Mouse (Mus musculus) cerebellum, adult 8-10 months (tissue): Measurements from ENCODE around the gene Eppin.
"Not testable (repeated sequence)": the region's sequence is repeated elsewhere in the genome, so short reads cannot be mapped to it uniquely, and the experiment has no call there.

ENCODE experiments used
- DNase-seq: peaks from one replicate; pipeline ENCODE4 v3.0.0; 2022

Gene Eppin

DNA sequence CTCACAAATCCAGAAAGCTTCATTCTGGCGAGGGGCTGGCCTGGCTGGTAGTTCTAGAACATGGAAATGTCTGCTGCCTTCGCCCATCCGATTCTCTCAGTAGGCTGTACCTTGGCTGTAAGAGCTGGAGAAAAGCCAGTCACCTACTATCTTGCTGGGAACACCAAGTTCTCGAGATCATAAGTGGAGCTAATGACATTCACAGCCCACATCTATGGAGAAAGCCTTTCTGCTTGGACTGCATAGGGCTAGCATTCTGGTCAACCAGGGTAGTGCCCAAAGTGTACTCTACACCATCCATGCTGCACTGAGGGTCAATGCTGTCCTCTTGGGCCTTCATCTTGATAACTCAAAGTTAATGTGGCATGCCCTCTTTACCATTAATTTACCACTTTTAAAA lies at the start of gene Eppin:
TSS of gene Eppin (minus strand) at position 101 of the 400 bp plus-strand sequence.
- DNase-seq = no peak

DNA sequence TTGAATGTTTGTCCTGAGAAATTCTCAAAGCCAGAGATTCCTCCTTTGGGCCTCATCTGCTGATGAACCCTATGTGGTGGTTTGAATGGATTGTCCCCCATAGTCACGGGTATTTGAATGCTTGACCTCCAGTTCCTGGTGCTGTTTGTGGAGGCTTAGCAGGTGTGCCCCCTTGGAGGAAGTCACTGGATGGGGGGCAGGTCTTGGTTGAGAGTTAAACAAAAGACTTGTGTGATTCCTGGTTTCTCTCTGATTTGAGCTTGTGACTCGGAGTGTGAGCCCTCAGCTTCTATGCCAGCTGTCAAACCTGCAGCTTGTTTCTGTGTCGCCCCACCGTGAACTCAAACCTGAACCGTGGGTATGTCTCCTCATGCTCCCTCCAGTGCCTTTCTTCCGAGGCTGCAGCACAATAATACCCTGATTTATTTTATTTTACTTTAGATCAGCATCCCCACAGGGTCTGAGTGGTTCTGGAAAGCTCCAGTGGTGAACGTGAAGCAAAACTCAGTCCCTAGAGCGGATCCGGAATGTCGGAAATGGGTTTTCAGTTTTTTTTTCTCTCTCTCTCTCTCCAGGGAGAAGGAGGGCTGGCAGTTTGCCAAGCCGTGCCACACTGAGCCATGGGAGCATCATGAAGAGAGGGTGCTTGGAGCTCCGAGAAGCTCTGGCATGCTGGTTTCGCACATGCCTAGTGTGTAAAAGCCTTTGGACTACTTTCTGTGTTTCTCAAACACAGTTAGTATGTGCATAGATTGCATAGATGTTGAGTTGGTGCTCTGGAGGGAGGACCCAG lies 48.7 kb upstream of the Eppin start:
- no peak for DNase-seq

DNA sequence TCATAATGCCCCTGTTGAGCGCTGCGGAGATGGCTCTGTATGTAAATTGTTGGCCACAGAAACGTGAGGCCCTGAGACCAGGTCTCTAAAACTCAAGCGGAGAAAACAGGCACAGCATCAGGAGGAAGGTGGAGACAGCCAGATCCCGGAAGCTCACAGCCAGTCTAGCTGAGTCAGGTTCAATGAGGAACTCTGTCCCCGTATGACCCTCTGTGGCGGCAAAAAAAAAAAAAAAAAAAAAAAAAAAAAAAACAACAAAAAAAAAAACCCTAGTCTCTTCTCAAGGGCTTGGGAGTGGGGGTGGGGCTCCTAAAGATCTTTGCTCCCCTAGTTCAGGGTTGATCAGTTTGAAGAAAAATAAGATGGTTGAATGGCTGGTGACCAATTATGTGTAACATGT lies 47.7 kb upstream of the Eppin start:
- DNase-seq = no peak

DNA sequence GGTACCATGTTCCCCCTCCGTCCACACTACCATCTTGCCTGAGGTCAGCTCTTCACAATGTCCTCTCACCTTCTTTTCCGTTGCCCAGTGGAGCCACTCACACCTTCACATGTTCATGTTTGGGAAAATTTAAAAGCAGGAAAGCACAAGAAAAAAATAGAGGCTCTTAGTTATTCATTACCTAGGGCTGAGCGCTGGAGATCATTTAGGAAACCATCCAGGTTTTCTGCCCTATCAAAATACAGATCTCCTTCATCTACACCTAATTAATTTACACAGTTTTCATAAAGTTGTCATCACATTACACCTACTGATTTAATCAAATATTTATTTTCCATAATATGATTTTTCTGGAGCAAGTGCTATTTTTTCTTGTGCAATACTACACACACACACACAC lies 45.3 kb upstream of the Eppin start, which contains the start of gene Wfdc16:
TSS of gene Wfdc16 (minus strand) at position 101 of the 400 bp plus-strand sequence.
- no peak for DNase-seq

DNA sequence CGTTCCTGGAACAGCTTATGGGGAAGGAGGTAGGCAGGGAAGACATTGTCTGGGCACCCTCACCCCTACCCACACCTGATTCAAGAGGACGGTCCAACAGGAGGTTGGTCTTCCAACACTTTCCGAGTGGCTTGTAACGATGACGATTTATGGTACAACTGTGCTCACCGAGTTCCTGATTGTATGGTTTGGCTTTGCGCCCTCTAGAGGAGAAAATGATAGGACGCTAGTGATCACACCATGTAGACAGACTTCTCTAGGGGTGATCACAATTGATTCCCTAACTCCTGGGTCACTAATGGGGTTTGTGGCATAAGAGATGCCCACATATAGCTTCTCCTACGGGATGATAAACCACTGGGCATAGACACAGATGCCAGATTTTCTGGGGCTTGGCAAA lies 41.9 kb upstream of the Eppin start:
- DNase-seq = no peak

DNA sequence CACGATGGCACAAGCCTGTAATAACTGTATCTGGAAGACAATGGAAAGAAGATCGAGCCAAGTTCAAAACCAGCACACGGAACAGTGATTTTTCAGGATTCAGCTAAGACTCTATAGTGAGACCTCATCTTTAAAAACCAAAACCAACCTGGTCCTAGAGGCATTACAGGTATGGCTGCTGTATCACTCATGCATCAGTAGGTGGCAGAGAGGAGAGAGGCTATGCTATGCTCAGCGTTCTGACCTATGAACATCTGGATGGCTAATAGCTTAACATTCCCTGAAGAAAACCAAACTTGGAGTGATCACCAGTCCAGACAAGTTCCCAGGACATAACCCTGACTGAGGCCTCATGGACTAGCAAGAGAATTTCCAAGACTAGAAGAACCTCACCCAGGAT lies 28.4 kb upstream of the Eppin start:
- no peak for DNase-seq

DNA sequence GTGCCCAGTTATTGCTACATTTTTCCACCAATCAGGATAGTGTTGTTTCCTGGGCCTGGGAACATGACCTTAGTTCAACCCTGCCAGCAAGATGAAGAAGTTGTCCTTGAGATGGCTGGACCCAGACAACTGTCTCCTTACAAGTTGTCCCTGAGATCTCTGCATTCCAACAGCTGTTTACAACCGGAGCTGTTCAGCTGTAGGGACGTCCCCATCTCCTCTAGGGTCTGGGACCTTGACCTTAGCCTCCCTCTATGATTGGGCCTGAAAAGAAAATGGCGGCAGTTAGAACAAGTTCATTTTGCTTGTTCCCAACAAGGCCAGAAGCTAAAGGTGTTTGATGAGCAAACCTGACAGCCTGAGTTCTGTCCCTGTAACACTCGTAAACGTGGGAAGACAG lies 25.7 kb upstream of the Eppin start:
- DNase-seq = no peak

DNA sequence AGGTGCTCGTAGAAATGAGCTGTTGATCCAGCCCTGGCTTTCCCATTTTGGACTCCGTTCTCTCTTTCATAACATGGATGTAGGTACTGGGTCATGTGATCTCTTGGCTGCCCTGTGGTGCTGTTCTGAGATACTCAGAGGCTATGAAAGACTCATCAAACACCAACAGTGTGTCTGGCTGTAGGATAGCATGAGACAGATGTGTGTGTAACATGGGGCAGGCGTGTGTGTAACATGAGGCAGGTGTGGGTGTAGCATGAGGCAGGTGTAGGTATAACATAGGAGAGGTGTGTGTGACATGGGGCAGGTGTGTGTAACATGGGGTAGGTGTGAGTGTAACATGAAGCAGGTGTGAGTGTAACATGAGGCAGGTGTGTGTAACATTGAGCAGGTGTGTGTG lies 22.0 kb upstream of the Eppin start:
- no peak for DNase-seq

DNA sequence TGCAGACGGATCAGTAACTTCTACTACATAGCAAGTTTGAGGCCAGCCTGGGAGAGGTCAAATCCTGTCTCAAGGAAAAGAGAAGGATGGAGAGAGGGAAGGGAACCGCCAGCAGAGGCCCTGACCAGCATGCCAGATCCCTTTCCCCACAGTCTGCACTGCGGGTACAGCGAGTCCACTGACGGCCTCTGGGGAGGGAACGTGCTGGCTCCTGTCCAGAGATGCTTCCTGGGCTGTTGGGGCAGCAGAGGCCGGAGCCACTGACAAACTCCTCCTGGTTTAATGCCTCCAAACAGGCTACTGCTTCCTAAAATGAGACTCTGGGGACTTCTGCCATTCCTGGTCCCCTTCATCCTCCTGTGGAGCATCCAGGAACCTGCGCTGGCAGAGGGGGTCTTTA lies 20.1 kb upstream of the Eppin start, which contains the start of the genes Wfdc6b and Wfdc8:
TSS of gene Wfdc6b (plus strand) at position 52 of the 400 bp plus-strand sequence.
TSS of gene Wfdc8 (minus strand) at position 156 of the 400 bp plus-strand sequence.
- not testable (repeated sequence) for DNase-seq

DNA sequence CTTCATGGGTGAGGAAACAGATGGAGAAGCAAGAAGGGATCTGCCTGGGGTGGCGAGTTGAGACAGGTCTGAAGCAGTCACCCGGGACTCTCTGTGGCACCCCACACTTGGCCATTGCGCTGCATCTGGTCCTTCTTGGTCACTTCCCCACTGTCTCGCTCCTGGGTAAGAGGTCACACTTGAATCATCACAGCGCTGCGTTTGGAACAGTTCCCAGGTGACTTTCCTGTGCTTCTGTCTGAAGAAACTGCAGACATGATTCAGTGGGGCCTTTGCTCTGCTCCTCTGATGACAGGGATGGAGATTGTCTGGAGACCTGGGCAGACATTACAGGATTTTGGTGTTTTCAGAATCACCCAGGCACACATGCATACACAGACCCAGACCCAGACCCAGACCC lies 15.4 kb upstream of the Eppin start:
- no peak for DNase-seq

DNA sequence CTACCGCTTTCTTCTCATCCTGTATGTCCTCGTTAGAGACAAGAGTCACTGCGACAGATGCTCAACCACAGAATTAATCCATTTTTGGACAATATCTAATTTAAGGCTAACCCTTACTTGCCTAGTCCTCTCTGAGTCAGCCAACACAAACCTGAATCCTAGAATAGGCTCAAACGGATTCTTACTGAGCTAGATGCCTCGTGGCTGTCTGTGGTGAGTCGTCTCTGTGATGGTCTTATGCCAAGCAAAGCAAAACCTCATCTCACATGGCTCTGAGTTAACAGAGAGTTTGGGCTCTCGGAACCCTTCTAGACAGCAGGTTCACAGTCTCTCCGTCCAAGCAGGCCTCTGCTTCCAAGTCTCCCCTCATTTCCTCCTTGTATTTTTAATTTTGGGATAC lies 11.0 kb upstream of the Eppin start:
- DNase-seq = no peak

DNA sequence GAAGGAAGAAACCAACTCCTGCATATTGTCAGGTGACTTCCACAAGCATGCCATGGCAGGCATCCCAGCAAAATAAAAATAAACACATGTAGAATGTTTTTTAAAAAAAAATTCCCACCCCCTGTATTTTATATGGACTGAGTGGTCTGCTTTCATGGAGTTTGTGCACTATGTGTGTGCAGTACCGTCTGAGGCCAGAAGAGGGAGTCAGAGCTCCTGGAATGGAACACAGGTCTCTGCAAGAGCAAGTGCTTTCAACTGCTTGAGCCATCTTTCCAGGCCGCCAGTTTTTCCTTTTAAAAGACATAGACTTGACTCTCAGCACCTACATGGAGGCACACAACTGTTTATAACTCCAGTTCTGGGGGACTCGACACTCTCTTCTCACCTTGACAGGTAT lies 10.1 kb upstream of the Eppin start:
- no peak for DNase-seq

DNA sequence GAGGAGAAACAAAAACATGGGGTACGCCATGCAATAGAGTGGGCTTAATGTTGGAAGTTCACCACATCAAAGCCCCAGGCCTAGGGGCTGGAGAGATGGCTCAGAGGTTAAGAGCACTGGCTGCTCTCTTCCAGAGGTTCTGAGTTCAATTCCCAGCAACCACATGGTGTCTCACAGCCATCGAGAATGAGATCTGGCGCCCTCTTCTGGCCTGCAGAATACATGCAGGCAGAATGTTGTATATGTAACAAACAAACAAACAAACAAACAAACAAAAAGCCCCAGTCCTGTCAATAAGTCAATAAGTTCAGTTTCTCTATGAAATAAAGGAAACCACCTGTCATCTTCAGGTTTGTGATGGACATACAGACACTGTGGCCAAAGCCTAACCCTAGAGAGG lies 6.8 kb upstream of the Eppin start:
- no peak for DNase-seq

DNA sequence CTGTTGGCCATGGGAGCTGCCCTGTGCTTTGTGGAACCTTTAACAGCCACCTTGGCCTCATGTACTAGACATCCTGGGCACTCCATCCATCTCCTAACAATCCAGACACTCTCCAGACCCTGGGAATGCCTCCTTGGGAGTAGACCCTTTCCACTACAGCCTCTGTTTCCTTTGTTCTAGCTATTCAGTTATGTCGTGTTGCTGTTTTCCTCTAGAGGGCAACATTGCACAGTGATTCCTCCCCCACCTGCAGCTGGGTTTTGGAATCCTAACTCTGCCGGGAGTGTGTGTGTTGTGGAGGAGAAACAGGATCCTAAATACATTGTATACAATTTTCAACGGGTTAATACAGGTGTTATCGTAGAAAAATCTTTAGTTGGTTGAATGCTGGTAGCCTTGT lies 1.4 kb downstream of the Eppin start:
- no peak for DNase-seq

DNA sequence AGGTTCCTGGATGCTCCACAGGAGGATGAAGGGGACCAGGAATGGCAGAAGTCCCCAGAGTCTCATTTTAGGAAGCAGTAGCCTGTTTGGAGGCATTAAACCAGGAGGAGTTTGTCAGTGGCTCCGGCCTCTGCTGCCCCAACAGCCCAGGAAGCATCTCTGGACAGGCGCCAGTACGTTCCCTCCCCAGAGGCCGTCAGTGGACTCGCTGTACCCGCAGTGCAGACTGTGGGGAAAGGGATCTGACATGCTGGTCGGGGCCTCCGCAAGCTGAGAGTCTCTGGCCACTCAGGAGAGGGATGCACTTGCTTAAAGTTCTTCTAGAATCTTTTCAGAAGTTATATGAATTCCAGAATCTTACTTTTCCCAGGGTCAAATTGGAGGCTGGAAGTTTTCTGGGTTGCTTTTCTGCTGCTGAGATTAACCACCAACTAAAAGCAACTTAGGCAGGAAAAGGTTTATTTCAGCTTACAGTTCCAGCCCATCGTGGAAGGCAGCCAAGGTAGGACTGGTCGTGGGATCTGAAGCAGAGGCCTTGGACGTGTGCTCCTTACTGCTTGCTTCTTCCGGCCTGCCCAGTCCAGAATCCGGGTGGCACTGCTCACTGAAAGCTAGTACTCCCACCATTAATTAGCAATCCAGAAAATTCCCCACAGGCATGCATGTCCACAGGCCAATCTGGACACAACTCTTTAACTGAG lies 8.2 kb downstream of the Eppin start, which contains the start of gene Wfdc6a:
TSS of gene Wfdc6a (minus strand) at position 423 of the 701 bp plus-strand sequence.
- DNase-seq = not testable (repeated sequence)

DNA sequence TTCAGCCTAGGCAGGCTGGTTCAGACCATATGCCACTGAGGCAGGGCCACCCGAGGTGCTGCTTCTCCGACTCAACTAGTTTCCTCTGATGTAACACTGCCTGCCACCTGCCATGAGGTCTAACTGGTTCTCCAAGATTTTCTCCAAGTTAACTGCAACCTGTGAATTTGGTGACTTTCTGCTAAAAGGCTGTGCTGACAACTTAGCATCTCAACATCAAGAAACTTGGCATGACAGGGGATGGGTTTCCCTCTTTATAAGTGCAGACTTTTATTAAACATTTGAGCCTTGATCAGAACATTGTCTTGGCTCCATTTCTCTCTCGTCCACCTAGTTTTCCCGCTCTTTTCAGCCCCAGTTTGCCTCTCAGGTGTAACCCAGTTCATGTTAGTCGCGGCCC lies 20.0 kb downstream of the Eppin start, which contains the start of gene Spint3:
TSS of gene Spint3 (minus strand) at position 101 of the 400 bp plus-strand sequence.
- not testable (repeated sequence) for DNase-seq

DNA sequence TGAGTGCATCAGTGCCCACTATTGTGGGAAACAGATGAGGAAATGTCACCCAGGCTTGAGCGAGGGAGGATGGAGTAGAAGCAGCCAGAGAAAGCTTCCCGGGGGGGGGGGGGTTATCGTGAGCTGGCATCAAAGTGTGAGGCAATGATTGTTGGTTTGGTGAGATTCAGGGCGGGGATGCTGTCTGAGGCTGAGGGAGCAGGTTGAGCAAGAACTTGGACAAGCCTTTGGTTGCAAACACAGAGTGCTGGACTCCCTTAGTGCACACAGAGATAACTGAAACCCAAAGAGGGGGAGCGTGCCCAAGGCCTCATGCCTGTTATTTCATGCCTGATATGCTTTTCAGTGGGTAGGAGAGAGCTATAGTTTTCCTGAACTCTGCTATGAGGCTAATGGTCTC lies 25.9 kb downstream of the Eppin start:
- DNase-seq = no peak

DNA sequence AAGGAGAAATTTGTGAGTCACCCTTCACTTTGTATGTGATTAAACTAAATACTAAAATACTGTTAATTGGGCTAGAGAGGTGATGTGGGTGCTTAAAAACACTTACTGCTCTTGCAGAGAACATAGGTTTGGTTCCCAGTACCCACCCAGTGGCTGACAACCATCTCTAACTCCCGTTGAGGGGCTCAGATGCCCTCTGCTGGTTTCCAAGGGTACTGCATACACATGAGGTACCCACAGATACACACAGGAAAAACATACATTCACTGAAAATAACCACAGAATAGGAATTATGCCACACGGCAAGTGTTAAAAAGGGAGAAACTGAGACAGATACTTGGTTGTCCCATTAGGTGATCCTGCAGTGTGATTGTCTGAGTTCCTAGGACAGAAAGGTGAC lies 26.4 kb downstream of the Eppin start:
- no peak for DNase-seq

DNA sequence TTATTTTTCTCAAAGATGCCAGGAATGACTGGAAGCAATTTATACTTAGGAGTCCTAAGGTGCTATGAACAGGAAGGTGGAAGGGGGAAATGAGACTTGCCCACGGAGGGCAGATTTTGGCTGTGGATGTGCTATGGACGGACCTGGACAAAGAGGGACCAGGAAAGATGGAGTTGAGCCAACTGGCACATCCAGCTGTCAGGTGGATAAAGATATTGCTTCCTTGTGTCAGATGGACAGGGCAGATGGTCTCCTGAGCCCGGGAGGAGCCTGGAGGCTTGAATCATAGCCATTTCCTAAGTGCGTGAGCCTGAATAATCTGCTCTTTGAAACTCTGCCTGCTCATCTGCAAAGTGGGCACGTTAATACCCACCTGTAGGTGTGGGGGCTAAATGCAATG lies 29.0 kb downstream of the Eppin start:
- no peak for DNase-seq

DNA sequence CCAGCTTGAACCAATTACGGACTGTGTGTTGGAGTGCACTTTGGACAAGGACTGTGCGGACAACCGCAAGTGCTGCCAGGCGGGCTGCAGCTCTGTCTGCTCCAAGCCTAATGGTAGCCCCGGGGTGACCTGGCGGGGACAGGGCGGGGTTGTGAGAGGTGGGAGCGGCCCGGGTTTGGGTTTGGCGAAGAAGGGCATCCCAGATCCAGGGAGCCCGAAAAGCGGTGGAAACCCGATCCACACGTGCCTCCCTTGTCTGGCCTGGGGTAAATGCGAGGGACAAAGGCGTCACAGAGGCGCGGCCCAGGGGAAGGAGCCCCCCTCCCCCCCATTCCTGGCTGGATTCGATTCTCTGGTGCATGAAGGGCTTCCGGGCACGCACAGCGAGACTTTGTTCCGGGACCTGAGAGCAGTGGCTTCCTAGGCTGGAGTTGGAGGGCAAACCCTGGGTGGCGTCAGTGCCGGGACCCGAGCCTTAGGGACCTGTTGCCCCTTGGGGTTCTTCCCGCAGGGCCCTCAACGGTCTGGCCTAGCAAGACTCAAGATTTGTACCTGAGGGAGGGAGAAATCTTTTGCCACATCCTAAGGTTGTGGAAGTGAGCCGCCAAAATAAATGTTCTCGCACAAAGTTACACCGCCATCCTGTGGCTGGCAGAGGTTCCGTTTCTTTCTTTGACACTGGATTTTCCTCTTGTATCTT lies 29.9 kb downstream of the Eppin start:
- peak; percentile 2 for DNase-seq

DNA sequence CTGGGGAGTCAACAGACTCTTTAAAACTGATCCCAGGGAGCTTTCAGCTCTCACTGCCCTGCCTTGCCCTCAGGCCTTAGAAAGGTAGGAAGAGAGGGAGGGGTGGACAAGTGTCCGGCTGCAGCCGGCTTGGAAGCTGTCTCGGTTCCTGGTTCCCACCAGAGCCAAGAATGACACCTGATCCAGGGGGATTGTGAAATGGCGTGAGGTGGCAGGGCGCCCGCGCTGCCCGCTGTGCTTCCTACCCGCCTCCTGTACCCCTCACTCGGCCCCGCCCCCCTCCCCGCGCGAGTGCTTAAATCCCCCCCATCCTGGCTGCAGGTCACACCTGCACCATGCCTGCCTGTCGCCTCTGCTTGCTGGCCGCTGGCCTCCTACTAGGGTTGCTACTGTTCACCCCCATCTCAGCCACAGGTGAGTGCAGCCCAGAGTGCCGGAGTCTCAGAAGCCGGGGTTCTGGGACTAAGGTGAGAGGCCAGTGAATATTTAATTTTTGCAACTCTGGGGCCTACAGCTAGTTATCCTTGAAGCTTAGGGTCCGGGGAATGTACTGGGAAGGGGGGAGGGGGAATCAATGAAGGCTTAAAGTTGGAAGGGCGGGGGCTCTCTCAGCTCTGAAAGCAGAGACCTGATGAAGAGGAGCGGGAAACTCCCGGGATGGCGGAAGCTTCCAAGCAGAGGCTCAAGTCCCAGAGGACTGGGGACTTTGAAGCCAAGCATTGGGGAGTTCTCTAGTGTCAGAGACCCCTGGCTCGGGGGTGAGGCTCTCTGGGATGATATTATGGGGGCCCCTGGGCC lies 30.8 kb downstream of the Eppin start, which contains the start of gene Wfdc2:
TSS of gene Wfdc2 (plus strand) at position 23 of the 798 bp plus-strand sequence.
- no peak for DNase-seq

DNA sequence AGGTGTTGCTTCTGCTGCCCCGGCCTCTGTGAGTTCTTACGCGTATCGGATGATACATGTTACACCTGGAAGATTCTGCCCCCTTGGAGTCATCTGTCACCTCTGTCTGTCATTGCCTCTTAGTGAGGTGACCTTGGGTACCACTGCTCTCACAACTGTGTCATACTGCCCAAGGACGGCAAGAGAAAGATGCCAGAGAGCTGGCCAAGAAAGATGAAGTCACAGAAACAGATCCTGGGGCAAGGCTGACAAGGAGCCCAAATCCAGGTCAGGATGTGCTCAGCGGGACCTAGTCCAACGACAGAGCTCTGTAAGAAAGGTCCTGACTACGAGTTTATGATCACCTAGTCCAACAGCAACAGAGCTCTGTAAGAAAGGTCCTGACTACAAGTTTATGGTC lies 33.3 kb downstream of the Eppin start:
- no peak for DNase-seq
